Mouse (Mus musculus) liver, postnatal 0 days (tissue): ENCODE measurements around the gene Gm9747.

Experiments
- CTCF ChIP-seq: sonication (generic); IDR thresholded peaks from 2 replicates; pipeline ENCODE4 v1.5.1; 2016; ENCODE audit warnings: antibody characterized with exemption, low read depth
- EP300 ChIP-seq: IDR thresholded peaks from 2 replicates; pipeline ENCODE4 v1.6.1; 2016; ENCODE audit warnings: antibody characterized with exemption, low read depth, mild to moderate bottlenecking

GRCm38 (mm10) chr1:82261053-82261618 is 28.2 kb downstream of the Gm9747 start:
- TF ChIP-seq CTCF (no peak), EP300 (no peak)
